Mouse (Mus musculus) neural tube, embryonic 15.5 days (tissue): Measurements from ENCODE around the gene Rab4b. TPM values are rescaled to one million over a fixed set of nuclear protein-coding genes. Genes with fewer than 3 reads are reported as not detected.

ENCODE experiments used
- ATAC-seq: fragments of 200-750 bp; cut with Nextera tagmentation; 2 replicates; pipeline ENCODE4 v1.8.0; 2017; ENCODE audit warnings: mild to moderate bottlenecking, moderate TSS enrichment, moderate library complexity; ENCODE audit not compliant: low FRiP score
- H3K27ac ChIP-seq: fragments of 300-500 bp; sonication (generic); replicated peaks from 2 replicates; pipeline ENCODE4 v1.5.1; 2015; ENCODE audit warnings: mild to moderate bottlenecking, inconsistent platforms
- H3K27me3 ChIP-seq: fragments of 300-500 bp; sonication (generic); replicated peaks from 2 replicates; pipeline ENCODE4 v1.6.1; 2015; ENCODE audit warnings: inconsistent platforms
- H3K36me3 ChIP-seq: fragments of 300-500 bp; sonication (generic); 2 replicates; pipeline ENCODE4 v1.6.1; 2015; ENCODE audit warnings: inconsistent platforms
- H3K4me1 ChIP-seq: fragments of 300-500 bp; sonication (generic); 2 replicates; pipeline ENCODE4 v1.6.1; 2015; ENCODE audit warnings: inconsistent platforms
- H3K4me2 ChIP-seq: fragments of 300-500 bp; sonication (generic); 2 replicates; pipeline ENCODE4 v1.6.1; 2015; ENCODE audit warnings: inconsistent platforms, mild to moderate bottlenecking, moderate library complexity
- H3K4me3 ChIP-seq: fragments of 300-500 bp; sonication (generic); replicated peaks from 2 replicates; pipeline ENCODE4 v1.5.1; 2015; ENCODE audit warnings: mild to moderate bottlenecking, inconsistent platforms
- H3K9ac ChIP-seq: fragments of 300-500 bp; sonication (generic); replicated peaks from 2 replicates; pipeline ENCODE4 v1.6.1; 2015; ENCODE audit warnings: mild to moderate bottlenecking, inconsistent platforms
- H3K9me3 ChIP-seq: fragments of 300-500 bp; sonication (generic); replicated peaks from 2 replicates; pipeline ENCODE4 v1.6.1; 2016; ENCODE audit warnings: inconsistent platforms
- WGBS: fragments of 180-500 bp; shearing (Covaris S2); methylation state at CpG from one replicate; pipeline ENCODE4 v1.1.7; 2015; ENCODE audit warnings: mixed read lengths; 5-methylcytosine and 5-hydroxymethylcytosine counted together
- polyA plus RNA-seq: library from polyadenylated mRNA; unstranded; fragments of >200 nt; fragmentation: Nextera tagmentation; extraction: Ambion mirVana; gene quantifications from 2 replicates; pipeline ENCODE4 v1.2.1, GENCODE M21; 2015

Rab4b gene
- polyA plus RNA-seq, result 105 and 109 TPM in 2 replicates

- Histone ChIP-seq H3K27me3 (no peaks in the 10 kb centered on the region), H3K9ac (peak within 1 kb of the TSS; percentile 66), H3K27ac (peak within 1 kb of the TSS; percentile 95), H3K4me3 (peak within 1 kb of the TSS; percentile 77), H3K4me2 (peak within 1 kb of the TSS; percentile 60), H3K36me3 (peaks cover 26% of the 10 kb centered on the region), H3K4me1 (peaks cover 21% of the 10 kb centered on the region), H3K9me3 (no peaks in the 10 kb centered on the region)
- ATAC-seq, result peak; percentile 97
- WGBS, result under 1% methylated on average over 53 of the region's 53 CpGs
Measured at GRCm38 (mm10) chr7:27178324-27179216, at the start of gene Rab4b. Rab4b (minus strand) TSS chr7:27178896.

GRCm38 (mm10) chr7:27228281-27228821, 49.7 kb upstream of the Rab4b start, which contains the start of gene Itpkc:
Itpkc (minus strand) TSS chr7:27228661.
- ATAC-seq, result peak; percentile 87
- H3K4me2 ChIP-seq, result peak within 1 kb of the TSS; percentile 89
- no peaks in the 10 kb centered on the region for H3K9me3 ChIP-seq
- peak within 1 kb of the TSS; percentile 87 for H3K4me3 ChIP-seq
- H3K4me1 ChIP-seq, result peaks cover 58% of the 10 kb centered on the region
- peak within 1 kb of the TSS; percentile 88 for H3K9ac ChIP-seq
- H3K36me3 ChIP-seq, result no peaks in the 10 kb centered on the region
- no peaks in the 10 kb centered on the region for H3K27me3 ChIP-seq
- peak within 1 kb of the TSS; percentile 91 for H3K27ac ChIP-seq
- under 1% methylated on average over 48 of the region's 49 CpGs for WGBS

- Histone ChIP-seq H3K27me3 (no peaks in the 10 kb centered on the region), H3K4me2 (peak overlapping the region; percentile 89), H3K4me1 (peaks cover 61% of the 10 kb centered on the region), H3K4me3 (peak overlapping the region; percentile 87), H3K36me3 (no peaks in the 10 kb centered on the region), H3K9ac (peak overlapping the region; percentile 88), H3K9me3 (no peaks in the 10 kb centered on the region), H3K27ac (peak overlapping the region; percentile 91)
- 6% methylated on average over 10 of the region's 10 CpGs for WGBS
- ATAC-seq, result peak; percentile 1; the same call in 1 of the 2 replicates
Measured at GRCm38 (mm10) chr7:27227676-27228075, 49.0 kb upstream of the Rab4b start.

DNA sequence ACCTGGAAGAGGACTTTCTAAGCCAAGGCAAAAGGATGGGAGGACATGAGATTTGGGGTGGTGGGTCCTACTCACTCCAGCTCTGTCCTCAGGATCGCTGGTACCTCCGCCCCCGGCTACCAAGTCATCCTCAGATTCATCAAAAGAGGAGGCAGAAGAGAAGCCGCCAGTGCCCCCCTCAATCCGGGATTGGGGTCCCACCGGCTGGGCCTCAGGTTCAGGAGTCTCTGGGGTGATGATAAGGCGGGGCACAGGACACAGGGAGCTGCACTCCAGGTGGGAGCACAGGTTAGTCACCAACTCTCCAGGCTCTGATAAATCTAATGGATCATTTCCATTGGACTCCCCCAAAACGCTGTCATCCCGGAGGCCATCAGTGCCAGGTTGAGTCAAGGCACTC, 48.6 kb upstream of the Rab4b start:
- Histone ChIP-seq H3K27me3 (no peaks in the 10 kb centered on the region), H3K36me3 (0 out of 2 replicates have a peak, but pooled peaks cover 2% of the 10 kb centered on the region), H3K4me2 (peak overlapping the region; percentile 89), H3K27ac (0 out of 2 replicates have a peak overlapping the region, but pooled peaks have one; percentile 91), H3K4me1 (peaks cover 61% of the 10 kb centered on the region), H3K4me3 (peak overlapping the region; percentile 87), H3K9ac (peak overlapping the region; percentile 88), H3K9me3 (no peaks in the 10 kb centered on the region)
- WGBS, result 33% methylated on average over 9 of the region's 9 CpGs
- ATAC-seq, result no peak

- Histone ChIP-seq H3K36me3 (0 out of 2 replicates have a peak, but pooled peaks cover 10% of the 10 kb centered on the region), H3K27me3 (no peaks in the 10 kb centered on the region), H3K9ac (peak overlapping the region; percentile 88; the same call in 1 of the 2 replicates), H3K4me3 (peak overlapping the region; percentile 87), H3K4me1 (peaks cover 56% of the 10 kb centered on the region), H3K4me2 (peak overlapping the region; percentile 89), H3K9me3 (no peaks in the 10 kb centered on the region), H3K27ac (no peak overlapping the region)
- WGBS, result 60% methylated on average over 11 of the region's 11 CpGs
- no peak for ATAC-seq
Measured at GRCm38 (mm10) chr7:27224877-27225575, 46.3 kb upstream of the Rab4b start.

DNA sequence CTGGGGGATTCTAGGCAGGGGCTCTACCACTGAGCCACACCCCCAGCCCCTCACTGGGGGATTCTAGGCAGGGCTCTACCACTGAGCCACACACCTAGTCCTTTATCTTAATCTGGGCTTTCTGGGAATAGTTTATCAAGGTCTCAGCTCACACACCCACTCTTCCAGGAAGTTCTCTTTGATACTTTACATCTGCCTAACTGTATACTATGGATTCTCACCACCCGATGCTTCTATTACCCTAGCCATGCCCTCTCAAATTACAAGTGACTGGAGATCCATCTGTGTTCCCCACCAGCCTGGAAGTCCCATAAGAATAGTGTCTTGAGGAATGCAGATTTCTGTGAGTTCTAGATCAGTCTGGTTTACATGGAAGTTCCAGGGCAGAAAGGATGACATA, 43.8 kb upstream of the Rab4b start:
- no peaks in the 10 kb centered on the region for H3K9me3 ChIP-seq
- H3K36me3 ChIP-seq, result peaks cover 26% of the 10 kb centered on the region
- no peaks in the 10 kb centered on the region for H3K27me3 ChIP-seq
- H3K27ac ChIP-seq, result no peak overlapping the region
- no peak overlapping the region for H3K9ac ChIP-seq
- H3K4me1 ChIP-seq, result peaks cover 47% of the 10 kb centered on the region
- WGBS, result 91% methylated on average over 1 of the region's 1 CpGs
- ATAC-seq, result no peak
- no peak overlapping the region for H3K4me3 ChIP-seq
- no peak overlapping the region for H3K4me2 ChIP-seq

DNA sequence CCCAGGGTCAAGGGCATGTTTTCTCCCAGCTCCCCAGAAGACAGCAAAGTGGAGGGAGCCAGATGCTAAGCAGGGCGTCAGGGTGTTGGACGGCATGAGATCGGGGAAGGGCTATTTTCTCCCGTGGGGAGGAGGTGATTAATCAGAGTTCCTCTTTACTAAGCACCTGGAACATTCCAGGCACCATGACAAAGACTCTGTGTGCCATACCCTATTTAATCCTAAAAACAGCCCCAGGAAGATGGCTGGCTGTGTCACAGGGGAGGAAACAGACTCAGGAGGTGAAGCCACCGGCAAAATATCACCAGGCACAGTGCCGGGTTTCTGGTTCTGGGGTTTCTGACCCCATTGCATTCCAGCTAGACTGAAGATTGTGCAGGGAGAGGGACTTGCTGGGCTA, 43.2 kb upstream of the Rab4b start:
- H3K9me3 ChIP-seq, result no peaks in the 10 kb centered on the region
- peaks cover 29% of the 10 kb centered on the region for H3K36me3 ChIP-seq
- 80% methylated on average over 6 of the region's 6 CpGs for WGBS
- H3K4me1 ChIP-seq, result peaks cover 41% of the 10 kb centered on the region
- H3K27me3 ChIP-seq, result no peaks in the 10 kb centered on the region
- no peak overlapping the region for H3K4me2 ChIP-seq
- H3K4me3 ChIP-seq, result no peak overlapping the region
- no peak for ATAC-seq
- no peak overlapping the region for H3K27ac ChIP-seq
- no peak overlapping the region for H3K9ac ChIP-seq

DNA sequence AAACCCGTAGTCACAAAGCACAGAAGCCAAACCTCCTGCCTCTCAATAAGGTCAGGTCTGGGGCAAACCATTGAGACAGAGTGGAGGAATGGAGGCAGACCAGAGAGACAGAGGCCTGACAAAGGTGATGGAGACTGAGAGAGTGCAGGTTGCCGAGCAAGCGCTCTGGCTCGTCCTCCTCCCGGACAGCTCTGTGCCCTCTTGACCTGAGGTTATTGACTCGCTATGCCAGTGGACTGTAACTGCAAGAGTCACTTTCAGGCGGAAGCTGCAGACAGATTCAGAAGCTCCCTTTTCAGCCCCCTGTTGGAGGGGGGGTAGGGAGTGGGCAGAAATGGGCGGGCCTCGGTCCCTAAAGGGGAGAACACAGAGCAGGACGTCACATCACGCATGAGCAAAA, 41.2 kb upstream of the Rab4b start:
- peaks cover 45% of the 10 kb centered on the region for H3K36me3 ChIP-seq
- ATAC-seq, result no peak

DNA sequence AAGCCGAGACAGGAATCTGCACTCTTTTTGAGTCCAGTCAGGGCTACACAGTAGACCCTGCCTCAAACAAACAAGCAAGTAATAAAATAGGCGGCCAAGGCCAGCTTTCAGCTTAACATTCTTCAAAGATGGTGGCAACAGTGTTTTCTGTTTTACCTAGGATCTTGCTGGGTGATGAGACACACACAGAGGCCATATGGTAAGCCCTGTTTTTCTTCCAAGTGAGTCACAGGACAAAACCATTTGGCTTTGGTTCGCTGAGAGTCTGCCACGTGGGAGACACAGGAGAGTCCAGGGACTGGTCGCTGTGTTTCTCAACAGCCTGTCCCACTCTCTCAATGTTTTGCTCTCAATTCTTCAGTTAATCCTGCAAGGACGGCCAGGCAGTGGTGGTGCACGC, 39.9 kb upstream of the Rab4b start:
- ATAC-seq, result no peak
- no peak overlapping the region for H3K4me3 ChIP-seq
- H3K9me3 ChIP-seq, result no peaks in the 10 kb centered on the region
- H3K36me3 ChIP-seq, result peaks cover 57% of the 10 kb centered on the region
- H3K4me1 ChIP-seq, result peaks cover 7% of the 10 kb centered on the region
- H3K27ac ChIP-seq, result no peak overlapping the region
- H3K4me2 ChIP-seq, result no peak overlapping the region
- H3K27me3 ChIP-seq, result no peaks in the 10 kb centered on the region
- WGBS, result 83% methylated on average over 7 of the region's 7 CpGs
- no peak overlapping the region for H3K9ac ChIP-seq

More for the DNA sequence above, 41.2 kb upstream of the Rab4b start:
- H3K9ac ChIP-seq, result no peak overlapping the region
- H3K27me3 ChIP-seq, result no peaks in the 10 kb centered on the region
- 65% methylated on average over 11 of the region's 11 CpGs for WGBS
- H3K9me3 ChIP-seq, result no peaks in the 10 kb centered on the region
- H3K4me2 ChIP-seq, result no peak overlapping the region
- no peak overlapping the region for H3K4me3 ChIP-seq
- H3K4me1 ChIP-seq, result peaks cover 21% of the 10 kb centered on the region
- no peak overlapping the region for H3K27ac ChIP-seq

DNA sequence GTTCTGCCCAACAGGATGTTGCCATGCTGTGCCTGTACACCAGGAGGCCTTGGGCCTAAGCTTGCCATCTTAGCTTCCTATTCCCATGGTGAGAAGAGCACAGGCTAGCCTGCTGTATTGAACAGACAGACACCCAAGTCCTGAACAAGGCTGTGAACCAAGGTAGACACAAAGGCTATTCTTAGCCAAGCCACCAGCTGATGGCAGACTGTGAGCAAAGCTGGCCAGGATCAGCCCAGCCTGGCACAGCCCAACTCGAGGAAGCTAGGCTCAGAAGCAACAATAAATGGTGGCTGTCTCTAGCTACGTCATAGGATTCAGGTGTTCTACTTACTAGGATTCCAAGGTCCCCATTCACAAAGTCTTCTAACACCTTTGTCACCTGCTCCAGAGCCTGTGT, 33.9 kb upstream of the Rab4b start:
- Histone ChIP-seq H3K27ac (no peak overlapping the region), H3K4me3 (no peak overlapping the region), H3K9me3 (no peaks in the 10 kb centered on the region), H3K9ac (no peak overlapping the region), H3K36me3 (peaks cover 88% of the 10 kb centered on the region), H3K27me3 (no peaks in the 10 kb centered on the region), H3K4me2 (no peak overlapping the region), H3K4me1 (no peaks in the 10 kb centered on the region)
- 91% methylated on average over 2 of the region's 2 CpGs for WGBS
- ATAC-seq, result no peak

DNA sequence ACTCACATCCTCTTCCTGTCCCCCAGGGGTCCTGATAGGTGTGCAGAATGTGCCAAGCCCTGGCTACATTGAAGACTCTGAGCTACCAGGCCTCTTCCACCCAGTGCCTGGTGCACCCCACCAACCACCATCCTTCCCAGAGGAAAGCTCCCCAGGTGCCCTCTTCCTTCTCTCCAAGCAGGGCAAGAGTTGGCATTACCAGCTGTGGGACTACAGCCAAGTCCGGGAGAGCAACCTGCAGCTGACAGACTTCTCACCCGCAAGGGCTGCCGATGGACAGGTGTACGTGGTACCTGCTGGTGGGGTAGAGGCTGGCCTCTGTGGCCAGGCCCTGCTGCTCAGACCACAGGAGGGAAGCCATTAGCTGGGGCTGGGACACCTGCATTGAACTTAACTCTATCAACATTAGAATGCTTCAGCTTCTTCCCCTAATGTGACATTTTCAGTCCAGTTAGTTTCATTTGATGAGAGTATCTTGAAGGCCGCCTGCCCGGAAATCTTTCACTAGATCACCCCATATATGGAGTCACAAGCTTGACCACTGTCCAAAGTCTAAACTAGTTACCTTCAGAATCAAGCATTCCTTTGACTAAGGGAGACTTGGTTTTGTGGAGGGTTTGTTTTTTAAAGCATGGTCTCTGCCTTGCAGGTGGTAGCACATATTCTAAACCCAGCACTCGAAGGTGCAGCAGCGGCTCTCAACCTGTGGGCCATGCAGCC, 25.2 kb upstream of the Rab4b start:
- Histone ChIP-seq H3K4me2 (no peak overlapping the region), H3K9ac (no peak overlapping the region), H3K4me1 (no peaks in the 10 kb centered on the region), H3K4me3 (no peak overlapping the region), H3K9me3 (no peaks in the 10 kb centered on the region), H3K27me3 (no peaks in the 10 kb centered on the region), H3K36me3 (peaks cover 58% of the 10 kb centered on the region), H3K27ac (no peak overlapping the region)
- WGBS, result 95% methylated on average over 8 of the region's 8 CpGs
- ATAC-seq, result no peak
